Mouse (Mus musculus) thymus, adult 2 months (tissue): ENCODE measurements around the gene Cmss1.

Experiments
- CTCF ChIP-seq: fragments of 200-500 bp; IDR thresholded peaks from 2 replicates; pipeline ENCODE4 v1.5.1; 2012; ENCODE audit warnings: mild to moderate bottlenecking, control low read depth, low read length, moderate library complexity, borderline replicate concordance; ENCODE audit not compliant: control insufficient read depth, poor library complexity, insufficient read depth; ENCODE audit errors: extremely low read depth
- POLR2A ChIP-seq: fragments of 200-500 bp; IDR thresholded peaks from 2 replicates; pipeline ENCODE4 v1.6.1; 2012; ENCODE audit warnings: mild to moderate bottlenecking, low read length, control low read depth, moderate library complexity; ENCODE audit not compliant: control insufficient read depth, poor library complexity, insufficient read depth; ENCODE audit errors: extremely low read depth

GRCm38 (mm10) chr16:57611768-57612167, 5.1 kb upstream of the Cmss1 start:
- TF ChIP-seq CTCF (no peak), POLR2A (no peak)
